Mouse (Mus musculus) cerebellum, postnatal 36 days (tissue): Measurements from ENCODE around the gene Fancb.

ENCODE experiments used
- DNase-seq, 2 experiments: peaks; one replicate each; pipeline ENCODE4 v3.0.0; 2021 to 2022; ENCODE audit warnings: mixed read lengths in 2 of 2

Gene Fancb

DNA sequence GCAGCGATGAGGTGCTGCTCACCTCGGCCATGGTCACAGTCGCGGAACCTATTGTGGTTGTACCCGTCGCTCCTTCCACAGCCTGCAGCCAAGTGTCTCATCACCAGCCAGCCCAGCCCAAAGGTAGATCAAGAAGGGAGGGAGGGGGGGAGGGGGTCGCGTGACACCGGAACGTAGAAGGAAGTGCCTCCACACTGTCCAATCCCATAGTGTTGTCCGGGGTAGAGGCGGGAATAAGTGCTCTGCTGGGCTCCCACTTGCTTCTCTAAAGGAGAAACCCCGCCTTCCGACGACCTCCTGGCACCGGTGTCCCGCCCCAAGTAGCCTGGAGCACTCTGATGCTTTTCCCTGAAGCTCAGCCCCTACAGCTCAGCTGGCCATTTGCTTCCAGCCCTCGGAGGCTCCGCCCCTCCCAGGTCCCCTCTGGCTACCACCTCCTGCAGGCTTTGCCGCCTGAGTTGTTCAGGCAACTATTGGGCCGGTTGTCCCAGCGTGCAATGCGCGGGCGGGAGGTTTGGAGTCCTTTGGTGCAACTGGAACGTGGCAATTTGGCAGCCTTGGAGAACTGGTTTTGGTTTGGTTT is at the start of gene Fancb, which contains the start of gene Mospd2:
Gene Fancb (plus strand): TSS at position 400 of the 583 bp plus-strand sequence.
Gene Mospd2 (minus strand): TSS at position 183 of the 583 bp plus-strand sequence.
- peak; percentile 78 to 83 for DNase-seq

- no peak for DNase-seq
Measured at GRCm38 (mm10) chrX:164941540-164941939, 38.9 kb upstream of the Fancb start.

- no peak for DNase-seq
Measured at GRCm38 (mm10) chrX:164951858-164952576, 28.4 kb upstream of the Fancb start.

- DNase-seq, result no peak
Measured at GRCm38 (mm10) chrX:164952601-164953375, 27.6 kb upstream of the Fancb start.

DNA sequence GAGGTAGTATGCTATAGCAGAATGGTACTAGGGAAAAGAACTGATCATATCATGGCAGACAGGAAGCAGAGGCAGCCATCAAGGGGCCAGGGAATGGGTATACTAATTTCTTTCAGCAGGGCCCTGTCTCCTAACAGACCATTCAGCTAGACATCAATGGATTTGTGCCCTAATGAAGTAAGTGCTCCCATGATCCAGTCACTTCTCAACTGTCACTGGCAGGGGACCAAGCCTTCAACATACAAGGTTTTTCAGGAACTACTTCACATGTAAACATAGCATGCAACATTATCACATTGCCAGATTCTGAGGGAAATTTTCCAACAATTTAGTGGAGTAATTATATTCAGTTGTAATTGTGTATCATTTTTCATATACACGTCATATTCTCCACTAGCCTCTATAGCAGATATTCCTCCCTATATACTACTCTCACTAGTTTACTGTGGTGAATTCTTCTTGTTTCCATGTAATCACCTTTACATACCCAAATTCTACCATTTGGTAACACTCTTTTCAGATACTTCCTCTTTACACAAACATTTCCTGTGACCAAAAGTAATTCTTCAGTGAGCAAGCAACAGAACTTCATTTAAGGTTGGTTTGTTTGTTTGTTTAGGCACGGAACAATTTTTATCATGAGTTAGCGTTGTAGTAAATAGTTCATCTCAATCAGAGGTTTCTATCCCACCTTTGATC is 14.5 kb upstream of the Fancb start:
- DNase-seq, result no peak

GRCm38 (mm10) chrX:164971206-164971605 is 9.2 kb upstream of the Fancb start:
- DNase-seq, result no peak

- DNase-seq, result no peak
Measured at GRCm38 (mm10) chrX:164978866-164979265, 1.5 kb upstream of the Fancb start.

GRCm38 (mm10) chrX:165003141-165003540 is 22.7 kb downstream of the Fancb start:
- DNase-seq, result no peak

- no peak for DNase-seq
Measured at GRCm38 (mm10) chrX:165004779-165005324, 24.5 kb downstream of the Fancb start, which contains the start of gene Gm17604. Gene Gm17604, minus strand, starts transcription at chrX:165004829.
